Mouse (Mus musculus): Measurements from ENCODE around the gene Rab4b.

The Rab4b gene

DNA sequence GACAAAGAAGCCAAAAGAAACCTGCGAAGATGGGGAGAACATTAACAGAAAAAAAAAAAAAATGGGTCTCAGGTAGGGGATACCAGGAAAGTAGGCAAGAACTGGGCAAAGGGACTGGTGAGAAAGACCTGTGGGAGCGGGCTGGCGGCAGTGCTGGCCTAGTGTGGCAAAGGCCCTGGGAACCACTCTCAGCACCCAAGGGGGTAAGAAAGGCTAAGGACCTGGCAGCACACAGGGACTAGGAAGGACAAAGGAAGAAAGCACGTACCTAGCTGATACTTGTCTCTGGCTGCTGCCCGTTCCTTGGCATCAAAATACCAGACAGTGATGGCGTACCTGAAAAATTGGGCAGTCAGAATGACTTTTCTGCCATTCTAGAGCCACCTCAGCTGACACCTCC is 19.4 kb downstream of the Rab4b start:
- DNase-seq (ENCODE audit: low spot score) = no peak

DNA sequence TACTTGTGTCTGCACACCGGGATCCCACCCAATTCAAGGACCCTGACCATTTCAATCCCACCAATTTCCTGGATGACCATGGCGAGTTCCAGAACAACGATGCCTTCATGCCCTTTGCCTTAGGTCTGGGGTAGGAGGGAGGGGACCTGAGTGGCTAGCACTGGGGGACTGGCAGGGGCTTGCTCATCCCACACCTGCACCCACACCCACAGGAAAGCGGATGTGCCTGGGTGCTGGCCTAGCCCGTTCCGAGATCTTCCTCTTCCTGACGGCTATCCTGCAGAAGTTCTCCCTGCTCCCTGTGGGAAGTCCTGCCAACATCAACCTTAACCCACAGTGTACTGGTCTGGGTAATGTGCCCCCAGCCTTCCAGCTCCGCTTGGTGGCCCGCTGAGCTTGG is 20.5 kb downstream of the Rab4b start:
- no peak for DNase-seq (ENCODE audit: low spot score)

DNA sequence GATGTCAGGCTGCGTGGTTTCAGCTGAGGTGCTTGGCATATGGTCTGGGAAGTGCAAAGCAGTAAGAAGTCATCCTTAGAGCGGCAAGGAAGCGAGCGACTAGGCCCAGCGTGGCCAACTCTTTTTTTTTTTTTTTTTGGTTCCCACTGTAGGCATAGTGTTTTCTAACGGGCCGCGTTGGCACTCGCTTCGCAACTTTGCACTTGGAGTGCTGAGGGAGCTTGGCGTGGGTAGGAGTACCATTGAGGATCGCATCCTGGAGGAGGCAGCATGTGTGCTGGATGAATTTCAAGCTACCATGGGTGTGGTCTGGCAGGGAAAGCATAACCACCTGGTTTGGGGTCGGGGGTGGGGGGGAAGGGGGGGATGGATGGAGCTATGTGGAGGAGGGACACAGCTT is 22.7 kb downstream of the Rab4b start:
- no peak for DNase-seq (ENCODE audit: low spot score)

DNA sequence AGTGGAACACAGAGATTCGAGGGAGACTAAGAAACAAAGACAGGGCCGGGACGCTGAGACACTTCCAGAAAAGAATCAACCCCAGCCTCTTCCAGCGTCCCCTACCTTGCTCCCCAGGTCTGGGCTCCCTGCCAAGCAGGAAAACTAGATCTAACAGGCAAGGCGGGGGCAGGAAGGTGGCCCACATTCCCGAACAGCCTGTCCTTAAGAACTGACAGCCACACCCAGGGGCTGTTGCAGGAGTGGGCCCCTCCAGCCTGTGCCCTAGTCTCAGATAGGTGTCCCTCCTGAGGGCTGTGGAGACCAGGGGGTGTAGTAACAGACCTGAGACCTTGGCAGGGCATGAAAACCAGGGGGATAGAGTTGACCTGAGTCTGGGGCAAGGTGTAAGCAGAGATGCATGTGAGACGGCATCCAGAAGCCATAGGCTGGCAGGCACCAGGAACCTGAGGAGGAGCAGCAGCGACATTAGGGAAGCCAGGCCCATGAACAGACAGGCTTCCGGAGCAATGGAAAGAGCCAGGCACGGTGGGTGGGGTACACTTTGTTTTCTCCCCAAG is 25.4 kb downstream of the Rab4b start, which contains the start of gene Cyp2t4:
Gene Cyp2t4, plus strand, starts transcription at position 510 of the 560 bp plus-strand sequence.
- no peak for DNase-seq (ENCODE audit: low spot score)

DNA sequence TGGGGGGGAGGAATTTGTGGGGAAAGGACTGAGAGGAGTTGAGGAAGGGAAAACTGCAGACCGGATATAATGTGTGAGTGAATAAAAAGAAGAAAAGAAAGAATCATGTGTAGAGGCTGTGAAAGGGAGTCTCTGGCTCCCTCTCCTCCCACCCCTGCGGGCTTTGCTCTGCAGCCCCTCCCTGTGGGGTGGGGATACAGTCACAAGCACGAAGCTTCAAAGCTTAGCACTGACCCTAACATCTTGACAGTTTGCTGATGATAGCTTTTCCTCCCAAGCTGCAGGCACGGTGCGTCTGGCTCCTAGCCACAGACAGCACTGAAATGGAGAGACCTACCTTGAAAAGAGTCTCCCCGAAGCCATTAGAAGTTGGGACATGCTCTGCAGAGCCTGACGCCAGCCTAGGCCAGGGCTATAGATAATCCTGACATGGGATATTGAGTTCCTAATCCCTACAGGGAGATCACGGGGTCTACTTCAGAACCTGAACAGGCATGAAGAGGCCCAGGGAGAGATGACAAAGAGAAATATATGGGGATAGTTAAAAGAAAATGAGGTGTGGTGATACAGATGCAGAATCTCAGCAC is 42.2 kb downstream of the Rab4b start:
- no peak for DNase-seq (ENCODE audit: low spot score)

DNA sequence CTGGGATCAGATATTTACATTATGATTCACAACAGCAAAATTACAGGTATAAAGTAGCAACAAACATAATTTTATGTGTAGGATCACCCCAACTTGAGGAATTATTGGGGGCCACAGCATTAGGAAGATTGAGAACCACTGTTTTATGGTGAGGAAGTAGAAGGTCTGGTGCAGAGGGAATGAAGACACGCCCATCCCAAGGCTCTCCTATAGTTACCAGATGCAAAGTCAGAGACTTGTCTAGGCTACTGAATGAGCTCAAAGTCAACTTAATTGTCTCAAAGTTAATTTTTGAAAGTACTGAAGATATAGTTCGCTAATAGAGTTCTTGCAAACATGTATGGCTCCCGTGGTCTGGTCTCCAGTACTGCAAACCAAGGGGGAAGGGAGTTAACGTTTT is 44.9 kb downstream of the Rab4b start:
- no peak for DNase-seq (ENCODE audit: low spot score)

DNA sequence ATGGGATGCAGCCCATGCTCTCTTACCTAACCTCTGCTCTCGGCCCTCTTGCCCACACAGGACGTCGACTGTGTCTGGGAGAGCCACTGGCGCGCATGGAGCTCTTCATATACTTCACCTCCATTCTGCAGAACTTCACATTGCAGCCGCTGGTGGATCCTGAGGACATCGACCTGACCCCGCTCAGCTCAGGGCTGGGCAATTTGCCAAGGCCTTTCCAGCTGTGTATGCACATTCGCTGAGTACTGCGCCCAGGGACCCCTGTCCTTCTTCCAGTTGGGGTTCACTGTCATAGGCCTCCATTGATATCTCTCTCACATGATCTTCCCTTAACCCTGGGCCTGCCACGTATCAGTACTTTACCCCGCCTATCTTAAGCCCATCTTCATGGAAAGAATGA is 45.5 kb downstream of the Rab4b start:
- DNase-seq (ENCODE audit: low spot score) = no peak

DNA sequence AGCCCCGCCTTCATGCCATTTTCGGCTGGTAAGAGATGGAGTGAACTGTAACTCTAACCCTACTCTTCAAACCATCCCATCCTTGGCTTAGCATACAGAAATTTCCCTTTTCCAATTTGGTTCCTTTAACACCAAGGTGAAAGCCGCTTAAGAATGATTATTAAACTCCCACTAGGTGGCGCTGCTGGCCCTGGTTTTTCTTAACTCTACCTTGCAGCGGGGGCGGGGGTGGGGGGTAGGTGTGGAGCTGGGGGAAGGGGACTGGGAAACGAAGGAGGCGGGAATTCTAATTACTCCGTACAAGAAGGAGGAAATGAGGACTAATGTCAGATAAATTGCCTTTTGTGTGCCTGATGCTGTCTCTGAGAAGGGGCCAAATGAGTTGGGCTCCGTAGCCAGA is 46.1 kb downstream of the Rab4b start:
- no peak for DNase-seq (ENCODE audit: low spot score)

DNA sequence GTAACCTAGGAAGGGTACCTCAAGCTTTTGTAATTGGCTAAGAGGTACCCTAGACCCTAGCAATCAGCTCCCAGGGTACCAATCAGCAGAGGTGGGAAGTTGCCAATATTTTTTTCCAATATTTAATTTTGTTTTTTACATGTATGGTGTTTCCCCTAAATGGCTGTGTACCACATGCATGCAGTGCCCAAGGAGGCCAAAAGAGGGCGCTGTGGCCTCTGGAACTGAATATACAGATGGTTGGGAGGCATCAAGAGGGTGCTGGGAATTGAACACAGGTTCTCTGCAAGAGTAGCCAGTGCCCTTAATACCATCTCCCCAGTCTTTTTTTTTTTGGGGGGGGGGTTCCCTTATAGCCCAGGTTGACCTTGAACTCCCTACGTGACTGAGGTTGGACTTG is 47.3 kb downstream of the Rab4b start:
- no peak for DNase-seq (ENCODE audit: low spot score)

DNA sequence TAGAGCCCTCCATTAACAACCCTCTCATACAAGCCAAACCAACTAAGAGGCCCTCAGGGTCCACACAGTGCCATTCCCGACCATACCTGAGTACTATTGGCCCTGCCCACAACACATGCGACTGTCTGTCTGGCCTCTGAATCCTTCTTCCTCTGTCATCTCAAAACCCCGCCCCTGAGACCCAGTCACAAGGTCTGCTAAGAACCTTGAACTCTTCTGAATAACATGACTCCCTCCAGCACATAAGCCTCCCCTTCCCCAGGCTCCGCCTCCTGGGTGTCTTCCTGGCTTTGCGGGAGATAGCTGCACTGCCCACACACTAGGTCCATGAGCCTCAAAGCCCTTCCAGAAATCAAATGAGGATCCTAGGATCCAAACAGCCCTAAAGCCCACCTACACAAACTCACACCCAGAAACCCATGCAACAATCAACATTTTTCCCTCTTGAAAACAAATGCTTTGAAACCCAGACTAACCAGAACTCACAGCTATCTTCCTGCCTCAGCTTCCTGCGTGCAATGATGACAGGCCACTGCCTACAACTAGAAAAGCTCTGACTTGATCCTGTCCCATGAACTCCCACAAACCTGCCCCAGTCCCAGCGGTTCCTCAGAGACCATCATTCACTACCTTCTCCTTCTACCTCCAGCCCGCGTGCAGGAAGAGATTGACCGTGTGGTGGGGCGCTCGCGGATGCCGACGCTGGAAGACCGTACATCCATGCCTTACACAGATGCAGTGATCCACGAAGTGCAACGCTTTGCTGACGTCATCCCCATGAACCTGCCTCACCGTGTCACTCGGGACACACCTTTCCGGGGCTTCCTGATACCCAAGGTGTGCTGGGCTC is 48.0 kb downstream of the Rab4b start:
- DNase-seq (ENCODE audit: low spot score) = no peak

DNA sequence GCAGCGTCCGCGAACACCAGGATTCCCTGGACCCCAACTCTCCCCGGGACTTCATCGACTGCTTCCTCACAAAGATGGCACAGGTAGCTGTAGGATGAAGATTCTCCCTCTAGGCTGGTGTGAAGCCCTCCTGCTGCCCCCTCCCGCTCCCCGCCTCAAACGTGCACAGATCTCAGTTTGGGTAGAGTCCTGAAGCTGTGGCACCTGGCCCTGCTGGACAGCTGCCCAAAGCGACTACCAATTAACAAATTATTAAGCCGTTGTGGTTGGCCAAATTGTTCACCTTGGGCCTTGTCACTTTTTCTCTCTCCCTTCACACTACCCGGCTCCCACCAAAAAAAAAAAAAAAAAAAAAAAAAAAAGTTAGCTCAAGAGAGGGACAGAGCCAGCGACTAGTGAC is 48.9 kb downstream of the Rab4b start:
- no peak for DNase-seq (ENCODE audit: low spot score)

DNA sequence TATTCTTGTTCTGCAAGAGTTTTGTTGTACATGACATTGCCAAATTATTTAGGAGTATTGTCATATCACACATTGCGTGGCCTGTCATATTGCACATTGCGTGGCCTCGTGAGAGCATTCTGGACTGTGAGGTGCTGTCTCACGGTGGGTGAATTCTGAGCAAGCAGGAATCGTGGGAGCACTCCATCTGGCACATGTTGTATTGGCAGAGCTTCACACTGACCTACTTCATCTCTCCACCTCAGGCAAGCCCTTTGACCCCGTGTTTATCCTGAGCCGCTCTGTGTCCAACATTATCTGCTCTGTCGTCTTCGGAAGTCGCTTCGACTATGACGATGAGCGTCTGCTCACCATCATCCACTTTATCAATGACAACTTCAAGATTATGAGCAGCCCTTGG is 49.8 kb downstream of the Rab4b start:
- no peak for DNase-seq (ENCODE audit: low spot score)

DNA sequence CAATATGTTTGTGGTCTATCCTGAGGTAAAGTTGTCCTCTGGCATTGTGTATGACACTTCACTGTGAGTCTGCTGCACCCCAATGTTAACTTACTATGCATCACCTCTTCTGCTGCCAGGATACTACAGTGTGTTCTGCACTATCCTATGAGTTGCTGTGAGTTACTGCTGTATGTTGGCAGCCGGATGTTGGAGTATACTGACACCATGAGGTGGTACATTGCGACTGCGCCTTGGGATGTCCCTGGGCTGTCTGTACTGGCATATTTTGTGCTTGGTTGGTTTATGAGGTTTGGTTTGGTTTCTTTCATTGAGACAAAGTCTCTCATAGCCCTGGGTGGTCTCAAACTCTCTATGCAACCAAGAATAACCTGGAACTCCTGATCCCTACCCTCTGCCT is 50.5 kb downstream of the Rab4b start:
- no peak for DNase-seq (ENCODE audit: low spot score)

DNA sequence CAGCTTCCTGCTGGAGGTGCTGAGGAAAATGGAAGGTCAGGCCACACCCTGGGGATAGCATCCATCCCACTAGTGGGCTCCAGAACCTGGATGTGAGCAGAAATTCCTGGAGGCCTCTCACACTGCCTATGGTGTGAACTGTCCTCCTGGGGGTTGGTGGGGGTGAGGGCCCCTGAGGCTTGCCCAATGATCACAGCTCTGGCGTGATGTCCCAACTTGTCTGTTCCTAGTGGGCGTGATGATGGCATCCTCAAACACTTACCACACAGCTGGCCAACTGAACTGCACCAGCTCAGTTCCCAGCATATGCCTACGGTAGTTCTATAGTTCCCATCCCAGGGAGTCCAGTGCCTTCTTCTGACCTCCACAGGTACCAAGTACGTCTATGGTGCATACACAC is 53.7 kb downstream of the Rab4b start:
- no peak for DNase-seq (ENCODE audit: low spot score)

DNA sequence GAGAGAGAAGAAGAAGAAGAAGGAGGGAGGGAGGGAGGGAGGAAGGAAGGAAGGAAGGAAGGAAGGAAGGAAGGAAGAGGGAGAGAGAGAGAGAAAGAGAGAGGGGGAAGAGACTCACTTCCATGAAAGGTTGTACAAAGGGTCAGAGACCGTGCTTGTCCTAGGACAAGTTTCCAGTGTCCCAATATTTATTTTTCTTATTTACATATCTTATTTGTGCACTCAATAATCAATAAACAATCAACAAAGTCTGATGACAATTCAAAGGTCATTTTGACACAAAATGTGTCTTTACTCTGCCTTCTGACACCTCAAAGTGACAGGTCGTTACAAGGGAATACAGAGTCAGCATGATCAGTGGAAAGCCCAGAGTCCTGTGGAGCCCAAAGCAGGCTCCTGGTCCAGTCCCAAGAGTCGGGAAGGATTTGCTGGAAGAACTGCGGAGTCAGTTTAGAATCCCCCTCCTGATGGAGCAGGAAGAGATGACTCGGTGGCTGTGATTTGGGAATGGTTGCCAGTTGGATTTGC is 54.3 kb downstream of the Rab4b start:
- DNase-seq (ENCODE audit: low spot score) = no peak

DNA sequence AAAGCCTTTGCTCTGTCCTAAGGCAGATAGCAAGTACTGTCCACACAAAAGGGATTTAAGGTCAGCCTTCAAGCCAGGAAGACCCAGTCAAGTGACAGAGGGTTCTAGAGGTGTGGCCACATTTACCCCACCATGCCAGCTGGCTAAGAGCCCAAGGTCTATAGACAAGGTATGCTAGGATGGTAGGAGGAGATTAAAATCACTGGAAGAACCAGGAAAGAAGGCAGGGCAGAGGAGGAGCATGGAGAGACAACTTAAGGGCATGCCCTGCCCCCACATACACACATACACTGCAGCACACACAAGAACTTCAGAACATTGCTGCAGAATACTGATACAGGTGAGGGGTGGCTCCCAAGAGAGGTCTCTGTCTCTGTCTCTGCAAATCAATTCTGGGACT is 59.0 kb downstream of the Rab4b start, which contains the start of gene Cyp2f2:
Gene Cyp2f2, plus strand, starts transcription at position 234 of the 400 bp plus-strand sequence.
- no peak for DNase-seq (ENCODE audit: low spot score)

Measured in ovary, adult 18-20 months (tissue).